Mouse (Mus musculus): Measurements from ENCODE around the gene Sptbn1.

The Sptbn1 gene

DNA sequence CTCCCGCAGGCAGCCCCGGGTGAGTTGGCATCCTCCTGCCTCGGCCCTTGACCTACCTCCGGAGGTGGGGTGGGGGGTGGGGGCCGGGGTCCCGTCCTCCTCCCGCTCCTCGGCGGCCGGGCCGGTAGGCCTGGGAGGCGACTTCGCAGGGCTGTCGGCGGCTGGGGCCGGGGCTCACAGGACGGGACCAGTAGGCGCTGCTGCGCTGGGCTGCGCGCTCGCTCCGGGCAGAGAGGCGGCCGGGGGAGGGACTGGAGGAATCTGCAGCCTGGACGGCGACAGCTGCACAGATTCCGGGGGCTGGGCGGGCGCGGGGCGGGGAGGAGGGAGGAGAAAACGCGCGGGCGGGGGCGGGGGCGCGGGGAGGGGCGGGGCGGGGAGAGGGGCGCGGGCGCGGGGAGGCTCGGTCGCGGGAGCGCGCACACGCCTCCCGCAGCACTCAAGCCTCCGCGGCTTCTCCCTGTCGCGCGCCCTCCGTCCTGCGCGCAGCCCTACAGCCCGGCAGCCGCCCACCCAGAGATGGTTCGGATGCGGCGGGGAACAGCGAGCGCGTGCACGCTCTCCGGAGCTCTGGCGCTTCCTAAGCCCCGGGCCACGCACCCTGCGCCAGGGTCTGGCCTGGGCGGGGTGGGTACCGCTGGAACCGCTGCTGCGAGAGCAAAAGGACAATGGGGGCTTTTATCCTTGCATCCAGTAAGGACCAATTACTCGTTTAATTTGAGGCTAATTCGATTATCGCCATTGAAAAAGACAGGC lies at the start of gene Sptbn1:
Gene Sptbn1 (minus strand): TSS at position 284 of the 756 bp plus-strand sequence.
- in situ Hi-C loops (cut with MboI, MseI): no loop called here

DNA sequence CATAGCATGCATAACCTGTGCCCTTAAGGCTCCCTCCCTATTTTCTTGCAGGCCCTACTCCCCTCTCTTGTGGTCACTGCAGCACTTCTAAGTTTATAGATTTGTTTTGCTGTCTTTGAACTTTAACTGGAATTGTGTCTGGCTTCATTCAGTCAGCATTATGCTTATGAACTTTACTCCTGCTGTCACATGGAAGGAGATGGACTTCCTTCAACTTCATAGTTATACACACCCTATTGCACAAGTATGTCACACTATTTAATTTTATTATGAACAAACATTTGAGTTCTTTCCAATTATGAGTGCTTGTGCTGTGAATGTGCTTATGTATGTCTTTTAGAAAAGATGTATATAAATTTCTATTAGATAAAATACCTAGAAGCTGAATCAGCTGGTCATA lies 26.3 kb upstream of the Sptbn1 start:
- in situ Hi-C loops (cut with MboI, MseI): no loop called here

DNA sequence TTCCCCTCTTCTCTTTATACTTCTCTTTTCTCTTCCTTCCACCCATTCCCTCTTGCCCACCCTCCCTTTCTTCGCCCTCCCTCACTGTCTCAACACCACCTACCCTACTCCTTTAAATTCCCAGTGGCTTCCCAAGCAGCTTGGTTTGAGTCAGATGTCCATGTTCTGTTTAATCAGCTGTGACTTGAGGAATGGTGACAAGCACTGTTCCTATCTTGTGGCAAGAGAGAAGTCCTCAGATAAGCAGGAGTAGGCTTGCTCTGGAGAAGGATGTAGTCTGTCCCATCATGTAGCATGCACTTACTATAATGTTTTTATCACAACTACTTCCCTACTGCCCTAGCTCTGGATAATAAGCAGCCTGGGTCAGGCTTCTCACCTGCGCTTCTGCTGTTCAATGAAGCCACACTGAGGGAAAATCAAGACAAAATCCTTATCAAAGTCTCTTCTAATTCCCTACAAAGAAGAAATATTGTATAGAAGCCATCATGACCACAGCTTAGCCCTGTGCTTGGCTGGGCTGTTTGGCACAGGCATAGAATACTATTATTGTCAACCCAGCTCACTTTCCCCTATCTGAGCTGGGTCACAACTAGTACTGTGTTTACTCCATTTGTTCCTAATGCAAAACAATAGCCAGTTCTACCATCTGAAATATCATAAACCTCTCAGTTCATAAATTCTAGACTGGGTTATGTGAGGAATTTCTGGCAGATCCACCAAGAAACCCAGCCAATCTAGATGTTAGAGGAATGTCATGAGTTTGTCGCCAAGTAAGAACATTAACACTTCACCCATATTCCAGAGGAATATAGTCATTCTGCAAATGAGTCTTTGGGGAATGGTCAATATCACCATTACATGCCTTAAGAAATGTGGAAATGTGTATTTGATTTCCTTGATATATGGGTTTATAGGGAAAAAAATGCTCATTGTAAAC lies 24.5 kb upstream of the Sptbn1 start:
- in situ Hi-C loops (cut with MboI, MseI): no loop called here

DNA sequence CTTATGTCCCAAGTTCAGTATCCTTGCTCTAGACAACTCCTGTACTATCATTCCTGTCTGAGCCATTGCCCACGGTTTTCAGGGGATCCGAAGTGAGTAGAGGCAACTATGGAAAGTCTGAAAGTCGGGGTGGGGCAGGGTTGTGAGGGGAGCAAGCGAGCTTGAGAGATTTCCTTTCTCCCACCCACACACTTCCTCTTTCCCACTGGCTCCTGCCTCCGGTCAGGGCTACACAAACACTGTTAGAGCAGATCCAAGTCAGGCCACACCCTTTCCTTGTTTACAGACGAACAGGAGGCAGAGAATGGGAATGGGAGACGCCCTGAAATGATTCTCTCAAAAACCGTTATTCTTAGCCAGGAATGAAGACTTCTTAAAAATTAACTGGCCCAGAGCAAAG lies 23.2 kb upstream of the Sptbn1 start:
- in situ Hi-C loops (cut with MboI, MseI): no loop called here

DNA sequence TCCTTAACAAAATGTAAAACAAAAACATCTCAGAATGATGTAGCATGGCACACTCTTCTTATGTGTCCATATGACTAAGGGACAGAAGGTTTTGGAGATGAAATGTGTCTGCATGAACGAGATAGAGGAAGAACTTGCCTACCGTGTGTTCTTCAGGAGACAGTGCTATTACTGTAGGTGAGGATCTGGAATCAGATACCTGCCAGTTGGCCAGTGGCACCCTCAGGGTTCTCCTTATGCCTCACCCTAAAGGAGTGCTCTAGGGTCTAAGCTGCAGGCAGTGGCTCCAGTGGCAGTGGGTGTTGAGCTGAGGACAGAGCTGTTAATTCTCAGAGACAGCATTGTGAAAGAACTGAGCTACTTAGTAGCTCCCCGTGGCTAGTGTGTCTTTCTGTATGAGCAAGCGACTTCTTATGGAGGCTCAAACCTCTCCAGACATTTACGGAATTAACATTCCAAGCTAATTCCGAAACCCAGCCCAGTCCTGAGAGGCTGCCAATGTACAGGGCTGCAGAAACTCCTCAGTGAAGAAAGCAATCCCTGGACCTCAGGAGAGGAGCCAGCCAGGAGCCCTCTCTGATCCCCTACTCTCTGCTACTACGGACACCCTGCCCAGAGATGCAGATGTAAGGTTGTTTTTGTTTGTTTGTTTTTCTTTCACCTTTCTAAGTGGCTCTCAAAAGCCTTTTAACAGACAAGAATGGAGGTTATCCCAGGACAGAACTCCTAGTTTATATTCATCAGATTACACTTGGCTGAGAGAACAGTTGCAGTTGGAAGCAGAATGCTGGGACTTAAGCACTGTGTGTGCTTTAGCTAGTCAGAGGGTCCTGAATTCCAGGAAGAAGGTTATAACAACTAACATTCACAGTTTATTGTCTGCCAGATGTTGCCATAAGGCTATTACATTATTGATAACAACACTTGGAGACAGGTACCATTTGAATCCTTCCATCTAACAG lies 21.8 kb upstream of the Sptbn1 start:
- in situ Hi-C loops (cut with MboI, MseI): no loop called here

DNA sequence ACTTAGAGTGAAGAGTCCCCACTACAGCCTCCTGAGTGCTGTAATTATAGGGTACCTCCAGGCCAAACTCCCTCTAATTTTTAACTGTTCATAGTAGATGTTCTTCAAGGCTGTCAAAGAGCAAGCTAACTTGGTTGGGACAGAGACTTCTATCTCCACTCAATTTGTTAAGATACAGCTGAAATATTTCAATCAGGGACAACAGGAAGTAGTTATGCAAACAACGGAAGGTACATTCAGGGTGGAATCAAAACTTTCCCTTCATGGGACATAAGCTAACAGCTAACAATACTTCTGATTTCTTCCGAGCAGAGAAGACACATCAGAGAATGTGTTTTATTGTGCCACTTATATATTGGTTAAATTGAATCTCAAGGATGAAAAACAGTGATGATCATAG lies 20.1 kb upstream of the Sptbn1 start:
- in situ Hi-C loops (cut with MboI, MseI): no loop called here

DNA sequence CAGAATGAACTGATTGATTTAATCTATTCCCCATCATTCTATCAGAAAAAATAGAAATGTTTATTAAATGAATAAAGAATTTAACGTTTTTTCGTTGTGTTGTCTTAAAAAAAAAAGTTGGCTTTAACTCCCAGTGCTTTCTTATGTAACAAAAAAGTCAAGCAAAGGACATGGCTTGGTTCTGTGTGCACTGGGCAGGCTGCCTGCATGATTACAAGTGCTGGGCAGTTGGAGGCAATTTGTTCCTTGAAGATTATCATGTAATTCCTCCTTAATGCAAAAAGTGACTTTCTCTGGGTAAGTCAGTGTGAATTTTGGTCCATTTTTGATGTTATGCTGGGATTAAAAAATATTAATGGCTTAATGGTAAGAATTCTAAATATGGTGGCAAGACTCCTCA lies 15.7 kb upstream of the Sptbn1 start:
- in situ Hi-C loops (cut with MboI, MseI): no loop called here

DNA sequence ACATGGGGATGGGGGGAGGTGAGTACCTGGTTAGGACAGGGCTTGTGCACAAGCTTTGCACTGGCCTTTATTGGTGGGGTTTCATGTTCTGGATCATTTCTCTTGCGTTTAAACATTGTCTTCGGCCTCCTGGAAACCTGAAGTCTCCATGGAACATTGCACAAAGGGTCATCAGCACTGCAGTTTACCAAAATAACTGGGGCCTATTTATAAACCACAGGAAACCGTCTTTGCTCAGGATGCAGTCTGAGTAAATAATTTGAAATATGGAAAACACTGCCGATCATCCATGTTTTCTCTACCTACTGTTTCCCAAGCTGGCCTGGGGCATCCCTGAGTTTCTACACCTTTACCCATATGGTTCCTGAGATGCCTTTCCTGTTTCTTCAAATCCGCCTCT lies 13.1 kb upstream of the Sptbn1 start:
- in situ Hi-C loops (cut with MboI, MseI): no loop called here

DNA sequence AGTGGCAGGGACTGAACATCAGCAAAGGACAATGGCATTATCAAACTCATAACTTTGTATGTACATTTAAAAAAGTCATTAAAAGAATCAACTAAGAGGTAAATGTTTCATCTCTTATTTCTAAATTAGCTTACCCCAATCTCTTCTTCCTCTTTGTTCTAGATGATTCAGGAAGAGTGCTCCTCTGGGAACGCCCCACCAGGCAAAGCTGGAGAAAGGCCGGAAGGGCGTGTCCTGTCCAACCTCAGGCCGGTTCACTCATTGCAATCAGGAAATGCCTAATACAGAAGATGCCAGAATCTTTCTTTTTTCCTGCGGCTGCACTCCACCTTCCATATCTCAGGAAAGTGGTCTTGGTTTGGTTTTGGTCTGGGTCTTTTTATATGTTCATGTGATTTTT lies 11.3 kb upstream of the Sptbn1 start:
- in situ Hi-C loops (cut with MboI, MseI): no loop called here

DNA sequence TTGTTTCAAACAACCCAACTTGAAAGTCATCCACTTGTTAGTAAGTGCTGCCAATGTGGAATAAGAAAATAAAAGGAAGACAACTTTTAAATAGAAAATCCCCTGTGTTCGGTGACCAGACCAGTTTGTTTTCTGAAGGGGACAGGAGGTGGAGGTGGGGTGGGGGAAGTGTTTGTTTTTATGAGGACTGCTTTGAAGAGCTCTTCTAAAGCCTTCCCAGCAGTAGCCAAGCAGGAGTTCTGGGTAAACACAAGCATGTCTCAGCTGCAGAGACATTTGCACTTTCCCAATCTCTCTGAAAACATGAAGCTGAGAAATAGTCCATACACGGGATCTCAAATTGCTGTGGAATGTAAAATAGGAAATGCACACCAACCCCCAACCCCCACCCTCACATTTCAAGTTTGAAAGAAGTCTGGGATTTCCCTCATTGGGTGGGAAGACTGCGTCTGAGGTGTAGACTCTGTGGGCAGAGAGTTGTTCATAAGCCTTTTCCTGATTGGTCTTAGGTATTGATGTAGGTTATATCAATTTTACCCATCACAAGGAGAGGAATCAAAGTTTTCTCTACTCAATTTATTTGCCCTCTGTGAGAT lies 7.6 kb upstream of the Sptbn1 start:
- in situ Hi-C loops (cut with MboI, MseI): no loop called here

DNA sequence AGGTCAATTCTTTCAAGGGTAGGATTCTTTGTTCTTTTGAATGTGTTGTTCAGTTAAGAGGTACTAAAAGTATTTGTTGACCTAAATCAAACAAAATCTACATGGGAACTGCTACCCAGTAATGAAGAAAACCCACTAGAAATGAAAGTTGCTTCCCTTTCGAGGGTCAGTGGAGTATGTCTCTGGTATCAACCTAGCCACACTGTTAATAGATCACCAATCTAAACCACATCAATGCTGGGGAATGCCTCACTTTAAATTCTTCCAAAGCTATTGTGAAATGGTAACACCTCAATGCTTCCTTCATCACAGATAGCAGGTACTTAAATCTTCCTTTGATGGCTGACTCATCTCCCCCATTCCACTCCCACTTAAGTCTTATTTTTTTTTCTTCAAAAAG lies 1.5 kb upstream of the Sptbn1 start:
- in situ Hi-C loops (cut with MboI, MseI): no loop called here

DNA sequence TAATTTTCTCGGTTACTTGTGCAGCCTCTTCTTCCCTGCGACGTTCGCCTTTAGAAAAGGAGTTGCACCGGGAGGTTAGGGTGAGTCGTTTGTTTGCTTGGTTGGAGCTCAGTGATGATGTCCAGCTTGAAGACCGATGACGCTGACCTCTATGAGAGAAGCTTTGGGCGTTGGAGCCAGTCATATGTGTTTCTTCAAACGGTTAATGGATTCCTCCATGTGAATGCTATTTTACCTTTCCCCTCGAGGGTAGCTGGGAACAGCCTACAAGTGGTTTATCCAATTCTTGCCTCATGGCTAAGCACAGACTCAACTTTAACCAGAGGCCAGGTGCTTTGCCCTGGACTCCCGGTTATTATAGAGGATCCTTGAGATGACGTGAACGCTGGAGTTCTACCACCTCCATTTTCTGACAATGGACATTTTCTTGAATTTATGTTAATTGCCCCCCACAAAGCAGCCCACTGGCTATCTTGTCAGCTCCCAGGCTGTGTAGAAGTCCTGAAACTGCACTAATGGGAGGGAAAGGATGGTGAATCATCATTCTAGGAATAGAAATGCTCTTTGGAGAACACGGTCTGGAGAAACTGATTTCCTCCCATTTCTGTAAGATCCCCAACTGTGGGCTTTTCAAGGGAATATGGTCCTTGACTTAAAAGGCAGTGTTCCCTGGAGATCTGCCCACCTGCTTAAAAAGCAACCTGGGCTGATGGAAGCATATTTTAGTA lies 837 bp upstream of the Sptbn1 start:
- in situ Hi-C loops (cut with MboI, MseI): no loop called here

DNA sequence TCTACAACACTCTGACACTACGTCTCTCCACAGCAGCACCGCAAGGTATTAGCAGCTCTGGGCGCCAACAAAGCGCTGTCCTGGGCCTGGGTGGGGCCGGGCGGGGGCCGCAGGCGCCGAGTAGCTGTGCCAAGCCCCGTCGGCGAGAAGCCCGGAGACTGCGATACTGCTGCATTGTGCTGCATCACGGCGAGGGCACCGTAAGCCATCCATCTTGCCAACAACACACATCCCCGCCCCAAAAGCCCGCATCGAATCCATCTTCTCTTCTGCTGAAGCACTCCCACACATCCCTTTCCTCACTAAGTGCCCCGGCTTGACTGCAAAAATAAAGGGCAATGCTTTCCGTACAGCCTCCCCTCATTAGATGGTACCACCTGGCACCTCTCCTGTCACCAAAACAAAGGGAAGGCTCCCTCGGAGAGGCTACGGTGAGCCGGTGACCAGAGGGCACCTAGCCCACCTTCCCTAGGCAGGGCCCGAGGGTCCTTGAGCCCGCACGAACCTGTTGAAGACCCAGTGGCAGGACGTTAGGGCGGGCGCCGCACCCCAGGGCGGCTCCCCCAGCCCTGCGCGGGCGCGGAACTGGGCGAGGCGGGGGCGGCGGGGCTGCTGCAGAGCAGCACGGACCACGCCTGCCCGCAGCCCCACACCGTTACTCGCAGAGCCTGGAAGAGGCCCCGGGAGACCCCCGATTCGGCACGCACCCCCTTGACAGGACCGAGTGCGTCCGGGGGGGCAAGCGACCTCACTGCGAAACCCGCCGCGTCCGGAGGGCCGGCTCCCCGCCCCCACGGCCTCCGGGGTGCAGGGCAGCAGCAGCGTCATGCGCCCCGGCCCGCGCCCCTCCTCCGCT lies 711 bp downstream of the Sptbn1 start:
- in situ Hi-C loops (cut with MboI, MseI): no loop called here

DNA sequence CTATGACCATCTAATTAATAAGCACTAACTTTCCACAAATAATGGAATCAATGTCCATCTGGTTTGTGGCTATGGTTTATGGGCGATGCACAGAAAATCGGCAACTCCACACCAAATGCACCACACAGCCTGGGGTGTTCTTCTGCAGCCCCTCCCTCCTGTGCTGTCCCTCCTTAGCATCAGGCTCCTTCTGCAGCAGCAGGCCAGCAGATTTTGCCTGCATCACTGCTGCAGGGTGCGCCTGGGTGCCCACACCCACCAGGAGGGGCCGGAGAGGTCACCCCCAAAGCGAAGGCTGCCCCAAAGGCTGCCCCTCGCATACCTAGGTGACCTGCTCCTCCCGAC lies 1.3 kb downstream of the Sptbn1 start:
- in situ Hi-C loops (cut with MboI, MseI): no loop called here

DNA sequence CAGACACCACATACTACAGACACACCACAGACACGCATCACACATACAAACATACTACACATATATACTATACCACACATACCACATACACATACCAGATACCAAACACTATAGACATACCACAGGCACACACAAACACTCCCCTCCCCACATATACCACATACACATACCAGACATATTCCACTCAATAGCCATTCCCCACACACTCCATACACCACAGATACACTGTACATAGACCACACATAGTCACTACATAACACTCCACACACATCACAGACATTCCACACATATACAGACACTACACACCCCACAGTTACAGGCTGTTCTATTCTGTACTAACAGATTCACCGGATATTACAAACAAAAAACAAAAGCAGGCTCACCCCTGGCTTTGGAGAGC lies 2.3 kb downstream of the Sptbn1 start:
- in situ Hi-C loops (cut with MboI, MseI): no loop called here

DNA sequence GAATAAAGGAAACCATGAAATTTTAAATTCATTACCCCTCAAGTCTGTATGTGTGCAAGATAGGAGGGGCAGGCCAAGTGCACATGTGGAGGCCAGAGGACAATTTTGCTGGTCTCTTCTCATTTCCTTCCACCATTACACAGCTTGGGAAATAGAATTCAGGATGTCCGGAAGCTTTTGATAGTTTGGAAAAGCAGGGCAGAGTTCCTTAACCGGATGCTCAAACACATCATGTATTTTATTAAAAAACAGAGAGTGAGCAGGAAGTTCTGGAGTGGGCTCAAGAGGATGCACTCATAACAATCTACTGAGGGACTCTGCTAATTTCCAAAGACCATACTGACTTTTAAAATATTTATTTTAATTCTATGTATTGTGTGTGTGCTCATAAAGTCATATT lies 4.3 kb downstream of the Sptbn1 start:
- in situ Hi-C loops (cut with MboI, MseI): no loop called here

DNA sequence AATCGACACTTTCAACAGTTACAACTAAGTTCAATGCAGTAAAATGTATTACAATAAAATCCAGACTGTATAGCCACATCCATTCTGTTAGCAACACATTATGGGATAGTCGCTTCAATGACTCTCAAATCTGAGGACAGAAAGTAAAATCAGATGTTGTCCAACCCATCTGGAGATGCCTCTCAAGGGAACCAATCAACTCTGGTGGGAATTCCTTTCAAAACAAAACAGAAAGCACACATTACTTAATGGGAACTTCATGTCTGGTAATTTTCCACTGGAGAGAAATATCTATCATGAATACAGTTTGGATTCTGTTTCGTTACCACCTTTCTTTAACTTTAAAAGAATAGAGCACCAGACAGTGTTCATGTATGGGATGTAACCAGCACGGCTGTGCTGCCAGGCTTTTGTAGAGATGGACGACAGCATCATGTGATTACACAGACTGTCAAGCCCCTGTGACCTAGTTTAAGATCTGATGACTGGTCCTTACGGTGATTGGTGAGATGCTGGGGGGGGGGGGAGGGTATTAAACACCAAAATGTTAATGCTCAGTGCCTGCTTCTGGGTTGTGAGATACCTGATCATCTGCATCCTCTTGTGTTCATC lies 9.1 kb downstream of the Sptbn1 start:
- in situ Hi-C loops (cut with MboI, MseI): no loop called here

DNA sequence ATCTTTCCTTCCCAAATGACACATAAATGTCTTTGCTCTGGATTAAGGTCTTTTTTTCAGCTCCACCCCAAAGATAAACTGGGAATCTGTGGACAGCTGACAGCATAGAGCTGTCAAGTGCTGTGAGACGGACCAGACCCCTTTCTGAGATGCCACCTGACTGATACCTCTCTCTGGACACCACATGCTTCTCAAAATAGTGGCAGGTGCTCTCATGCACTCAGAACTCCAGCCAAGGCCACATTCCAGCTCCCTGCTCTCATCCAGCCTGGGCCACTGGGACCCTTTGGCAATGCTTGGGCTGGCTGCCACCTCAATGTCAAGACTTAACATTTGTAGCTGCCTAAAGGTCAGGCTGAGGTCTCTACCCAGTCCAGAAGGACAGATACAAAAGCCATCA lies 10.2 kb downstream of the Sptbn1 start:
- in situ Hi-C loops (cut with MboI, MseI): no loop called here

DNA sequence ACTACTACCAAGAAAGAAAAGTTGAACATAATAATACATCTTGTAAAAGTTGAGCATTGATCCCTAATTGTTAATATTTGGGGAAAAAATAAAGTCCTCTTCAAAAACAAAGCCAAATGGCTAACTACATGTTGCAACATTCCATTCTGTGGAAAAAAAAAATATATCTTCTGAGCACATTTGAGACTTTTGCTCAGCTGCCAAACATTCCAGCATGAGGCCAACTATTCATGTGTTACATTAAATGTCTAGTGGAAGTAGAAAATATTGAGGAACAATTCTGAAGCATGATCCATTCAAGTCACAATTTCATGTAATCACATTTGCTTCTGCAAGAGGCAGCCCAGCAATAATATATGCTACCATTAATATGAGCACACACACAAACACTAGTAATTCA lies 10.9 kb downstream of the Sptbn1 start:
- in situ Hi-C loops (cut with MboI, MseI): no loop called here

Data from T-helper 17 cell (primary cell).